Mouse (Mus musculus) central nervous system, embryonic 14 days (tissue): ENCODE data around the gene Fbxo36. TPM values are rescaled to one million over a fixed set of nuclear protein-coding genes. Genes with fewer than 3 reads are reported as not detected.

Source experiments
- polyA plus RNA-seq: library from polyadenylated mRNA; depleted of rRNA; stranded (reverse); fragments of >200 nt; gene quantifications from 2 replicates; pipeline ENCODE4 v1.2.3, GENCODE M21; 2012; rRNA removed

Gene Fbxo36
- polyA plus RNA-seq: 3.5 and 4.0 TPM in 2 replicates

GRCm38 (mm10) chr1:84839309-84840017 is at the start of gene Fbxo36:
Gene Fbxo36, plus strand, starts transcription at chr1:84839841.

GRCm38 (mm10) chr1:84840018-84840664 is 500 bp downstream of the Fbxo36 start, which contains the start of gene Trip12:
Gene Trip12, minus strand, starts transcription at chr1:84840516.

GRCm38 (mm10) chr1:84934503-84935333 is 95.1 kb downstream of the Fbxo36 start, which contains the start of gene Slc16a14:
Gene Slc16a14, minus strand, starts transcription at chr1:84935134.

Other genes starting within 250 kb of the Fbxo36 start
- gene Dner, start 143.6 kb upstream of the Fbxo36 start, polyA plus RNA-seq: 127 and 130 TPM in 2 replicates
- 97.8 and 104 TPM in 2 replicates for gene Trip12, start 675 bp downstream of the Fbxo36 start, polyA plus RNA-seq
- 8.1 and 8.9 TPM in 2 replicates for gene Slc16a14, start 95.3 kb downstream of the Fbxo36 start, polyA plus RNA-seq